Mouse (Mus musculus): ENCODE results near the gene Vstm5.

The Vstm5 gene

GRCm38 (mm10) chr9:15308254-15308653 is 69.4 kb downstream of the Vstm5 start:
- no peak for DNase-seq (ENCODE audit: extremely low spot score, low read depth, low spot score)

All from hindlimb bud, embryonic 11.5 days (tissue).